Mouse (Mus musculus): ENCODE measurements at regions not wholly inside any gene's neighbourhood (a gene's known extent, or its start where the extent isn't known, plus 50 kb on each side); places are given as distances from the start of the nearest gene placed in this dataset.

DNA sequence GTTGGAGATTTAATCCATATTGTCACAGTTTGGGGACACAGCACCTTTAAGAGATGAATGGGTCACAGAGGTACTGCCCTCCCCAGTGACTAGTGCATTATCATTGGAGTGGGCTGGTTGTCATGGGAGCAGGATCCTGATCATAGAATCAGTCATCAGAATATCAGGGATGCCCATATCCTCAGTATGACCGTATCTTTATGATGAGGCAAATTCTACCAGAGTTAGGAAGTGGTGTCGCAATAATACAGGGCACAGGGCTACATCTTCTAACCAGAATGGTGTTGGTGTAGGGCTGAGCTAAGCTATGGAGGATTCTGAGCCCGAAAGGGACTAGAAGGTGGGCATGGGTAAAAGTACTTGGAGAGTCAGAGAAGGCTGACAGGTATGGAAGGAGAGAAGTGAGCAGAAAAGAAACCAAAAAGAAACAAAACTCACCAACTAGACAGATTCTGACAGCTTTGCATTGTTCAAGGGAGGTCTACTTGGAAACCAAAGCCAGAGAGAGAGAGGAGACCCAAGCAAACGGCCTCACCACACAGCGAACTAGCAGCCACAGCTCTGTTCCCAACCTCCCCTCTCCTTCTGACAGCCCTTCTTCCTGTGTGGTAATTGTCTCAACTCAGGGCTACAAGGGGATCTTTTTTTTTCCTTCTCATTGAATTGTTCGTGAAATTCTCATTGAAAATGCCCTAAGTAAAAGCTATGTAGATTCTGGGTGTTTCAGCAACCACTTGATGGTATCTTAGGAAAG lies 129.2 kb downstream of the Lrrc30 start:
- no peak for DNase-seq (ENCODE audit: low spot score)

DNA sequence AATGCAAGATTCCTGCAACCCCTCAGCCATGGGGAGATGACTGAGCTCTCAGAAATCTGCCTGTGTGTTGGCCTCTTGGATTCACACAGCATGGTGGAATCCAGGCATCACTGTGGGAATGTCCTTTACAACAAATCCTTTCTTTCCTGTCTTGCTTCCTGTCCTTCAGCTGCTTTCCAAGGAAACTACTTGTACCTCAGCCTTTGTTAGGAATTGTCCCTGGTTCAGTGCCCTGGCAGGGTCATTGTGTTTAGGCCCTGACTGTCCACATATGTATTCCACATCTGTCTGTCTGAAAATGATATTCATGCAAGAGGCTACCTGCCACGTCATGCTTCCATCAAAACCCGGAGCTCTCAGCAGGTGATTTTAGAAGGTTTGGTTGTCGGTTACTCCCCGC lies 129.9 kb downstream of the Lrrc30 start:
- DNase-seq (ENCODE audit: low spot score): no peak

DNA sequence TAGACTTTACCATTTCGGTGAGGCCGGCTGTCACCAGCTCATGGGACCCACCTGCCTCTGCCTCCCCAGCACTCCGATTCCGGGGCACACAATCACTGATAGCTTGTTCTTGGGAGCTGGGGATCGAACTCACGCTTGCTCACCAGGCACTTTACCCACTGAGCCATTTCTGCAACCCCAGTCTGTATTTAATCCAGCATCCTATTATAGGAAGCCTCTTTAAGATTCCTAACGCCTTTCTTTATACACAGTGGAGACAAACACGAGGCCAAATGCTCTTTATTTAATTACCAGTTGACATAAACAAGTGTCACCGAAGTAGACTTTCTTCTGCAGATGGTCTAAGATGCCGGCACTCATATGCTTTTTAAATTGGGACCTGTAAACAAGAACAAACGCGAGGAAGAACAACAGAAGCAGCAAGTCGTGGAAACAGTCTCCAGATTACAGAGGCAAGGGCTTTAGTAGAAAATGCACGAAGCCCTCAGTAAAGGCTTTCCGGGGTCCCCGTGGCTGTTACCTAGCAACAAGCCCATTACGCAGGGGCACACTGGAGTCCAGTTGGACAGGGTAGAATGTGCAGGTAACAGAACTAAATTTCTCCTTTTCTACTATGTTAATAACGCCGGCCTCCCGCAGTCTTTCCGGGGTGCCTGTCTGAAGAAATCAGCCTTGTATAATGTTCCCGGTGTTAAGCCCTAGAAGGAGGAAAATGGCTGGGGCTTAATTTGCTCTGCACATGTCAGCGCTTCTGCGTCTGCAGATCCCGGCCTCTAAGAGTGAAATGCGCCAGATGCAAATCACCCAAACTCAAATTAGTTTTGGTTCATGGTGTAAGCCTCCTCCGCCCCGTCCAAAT lies 132.5 kb downstream of the Lrrc30 start:
- DNase-seq (ENCODE audit: low spot score): no peak

DNA sequence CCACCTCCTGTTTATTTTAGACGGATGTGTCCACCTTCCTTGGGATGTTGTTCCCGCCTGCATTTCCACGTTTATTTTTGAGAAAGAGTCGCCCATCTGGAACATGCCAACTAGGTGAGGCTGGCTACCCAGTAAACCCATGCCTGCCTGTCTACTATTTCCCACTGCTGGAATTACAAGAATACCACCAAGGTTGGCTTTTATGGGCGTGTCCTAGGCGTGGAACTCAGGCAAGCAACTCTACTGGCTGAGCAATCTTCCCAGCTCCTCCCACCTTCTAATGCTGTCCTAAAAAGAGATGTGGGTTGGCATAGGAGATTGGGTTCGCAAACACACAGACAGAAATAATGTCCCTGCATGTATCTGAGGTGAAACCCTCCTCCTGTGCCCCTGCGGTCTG lies 135.1 kb downstream of the Lrrc30 start:
- DNase-seq (ENCODE audit: low spot score): no peak

DNA sequence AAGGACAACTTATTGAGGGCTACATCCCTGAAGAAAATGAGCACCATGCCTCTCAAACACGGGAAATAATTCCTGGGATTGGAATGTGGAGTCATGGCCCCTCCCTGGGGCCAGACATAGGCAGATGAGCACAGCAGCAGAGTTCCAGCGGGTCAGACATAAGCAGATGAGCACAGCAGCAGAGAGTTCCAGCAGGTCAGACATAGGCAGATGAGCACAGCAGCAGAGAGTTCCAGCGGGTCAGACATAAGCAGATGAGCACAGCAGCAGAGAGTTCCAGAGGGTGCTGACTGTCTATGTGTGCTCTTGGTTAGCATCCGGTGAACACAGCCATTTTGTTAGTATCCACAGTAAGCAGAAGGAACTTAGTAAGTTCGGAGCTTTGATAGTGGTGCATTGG lies 126.2 kb upstream of the Ptprm start:
- DNase-seq (ENCODE audit: low spot score): no peak

DNA sequence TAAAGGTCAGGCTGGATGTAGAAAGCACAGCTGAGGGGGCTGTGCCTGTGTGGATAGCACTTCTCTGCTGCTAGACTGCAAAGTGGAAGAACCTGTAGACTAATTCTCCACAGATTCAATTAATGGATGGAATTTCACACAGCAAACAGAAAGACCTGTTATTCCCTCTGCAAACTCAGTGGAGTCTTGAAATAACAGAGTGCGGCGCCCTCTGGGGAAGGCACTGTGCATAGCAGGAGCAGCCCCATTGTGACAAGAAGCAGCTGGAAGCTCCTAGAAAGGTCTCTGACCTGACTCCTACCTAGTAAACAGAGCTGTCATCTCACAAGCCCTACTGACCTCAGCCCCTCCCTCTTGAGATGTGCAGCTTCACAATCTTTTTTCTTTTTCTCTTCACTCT lies 118.9 kb upstream of the Ptprm start:
- peak; percentile 38 for DNase-seq (ENCODE audit: low spot score)

DNA sequence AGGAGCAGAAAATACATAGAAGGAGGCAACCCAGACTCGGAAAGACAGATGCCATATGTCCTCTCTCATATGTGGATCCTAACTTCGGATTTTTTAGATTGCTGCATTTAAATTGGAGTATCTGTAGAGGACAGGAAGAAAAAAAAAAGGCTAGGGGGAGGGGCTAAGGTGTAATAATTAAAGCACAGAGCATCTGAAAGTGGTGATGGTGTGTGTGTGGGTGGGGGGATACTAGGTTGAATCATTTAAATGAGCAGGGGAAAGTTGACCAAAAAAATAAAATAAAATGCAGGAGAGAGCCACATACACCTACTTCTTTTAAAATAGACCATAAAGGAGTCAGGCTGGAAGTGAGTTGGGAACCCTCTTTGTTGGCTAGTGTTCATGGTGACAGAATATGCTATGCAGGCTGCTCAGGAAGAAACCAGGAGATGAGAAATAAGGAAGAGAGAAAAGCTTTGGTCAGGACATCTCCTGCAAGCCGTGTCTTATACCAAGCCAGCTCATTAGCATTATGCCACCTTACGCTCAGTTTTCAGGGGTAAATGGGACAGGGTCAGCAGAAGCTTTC lies 104.7 kb upstream of the Ptprm start:
- no peak for DNase-seq (ENCODE audit: low spot score)

DNA sequence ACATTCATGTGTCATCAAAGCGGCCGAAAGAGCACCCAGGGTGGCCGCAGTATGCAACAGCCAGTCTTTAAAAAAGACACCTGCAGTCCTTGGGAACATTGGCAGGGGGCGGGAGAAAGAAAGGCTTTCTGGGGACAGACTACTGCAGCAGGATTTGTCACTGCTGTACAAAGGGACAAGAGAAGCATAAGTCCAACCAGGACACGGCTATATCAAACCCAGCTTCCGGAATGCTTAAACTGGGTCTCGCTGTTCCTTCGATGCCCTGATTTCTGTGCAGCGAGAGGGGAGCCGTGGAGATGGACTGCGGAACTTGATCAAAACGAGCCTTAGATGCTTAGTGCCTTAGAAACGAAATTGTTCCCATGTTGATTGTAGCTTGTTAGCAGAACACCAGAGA lies 97.7 kb upstream of the Ptprm start:
- no peak for DNase-seq (ENCODE audit: low spot score)

DNA sequence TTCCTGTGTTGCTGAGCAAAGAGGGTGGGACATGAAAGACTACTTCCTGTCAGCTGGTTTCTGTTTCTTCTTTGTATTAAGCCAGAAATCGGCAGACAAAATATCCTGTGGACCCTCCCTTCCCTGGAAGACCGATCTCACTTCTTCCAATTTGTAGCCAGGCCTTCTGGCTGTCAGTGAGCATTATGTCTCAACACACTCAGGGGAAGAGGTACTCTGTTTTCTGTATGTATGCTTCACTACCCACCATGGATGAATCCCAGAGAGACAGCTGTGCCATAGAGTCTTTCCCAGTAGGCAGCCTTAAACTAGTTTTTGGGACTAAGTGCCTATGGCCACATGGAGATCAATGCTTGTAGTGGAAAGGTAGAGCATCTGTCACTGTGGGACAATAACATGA lies 96.8 kb upstream of the Ptprm start:
- no peak for DNase-seq (ENCODE audit: low spot score)

DNA sequence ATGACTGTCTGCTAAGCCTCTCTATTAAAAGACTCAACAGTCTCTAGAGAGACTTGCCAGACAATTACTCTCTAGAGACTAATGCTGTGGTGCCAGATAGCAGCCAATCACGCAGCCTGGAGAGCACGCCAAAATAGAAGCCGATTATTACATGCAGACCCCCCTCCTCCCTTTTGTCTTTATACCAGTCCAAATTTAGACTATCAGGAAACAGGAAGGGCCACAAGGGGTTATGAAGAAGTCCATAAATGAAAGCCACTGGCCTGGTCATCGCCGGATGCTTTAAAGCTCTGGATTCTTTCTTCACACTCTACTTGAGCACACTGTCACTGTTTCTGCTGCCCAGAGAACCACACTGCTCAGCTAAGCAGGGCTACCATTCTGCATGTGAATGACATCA lies 95.8 kb upstream of the Ptprm start:
- no peak for DNase-seq (ENCODE audit: low spot score)

DNA sequence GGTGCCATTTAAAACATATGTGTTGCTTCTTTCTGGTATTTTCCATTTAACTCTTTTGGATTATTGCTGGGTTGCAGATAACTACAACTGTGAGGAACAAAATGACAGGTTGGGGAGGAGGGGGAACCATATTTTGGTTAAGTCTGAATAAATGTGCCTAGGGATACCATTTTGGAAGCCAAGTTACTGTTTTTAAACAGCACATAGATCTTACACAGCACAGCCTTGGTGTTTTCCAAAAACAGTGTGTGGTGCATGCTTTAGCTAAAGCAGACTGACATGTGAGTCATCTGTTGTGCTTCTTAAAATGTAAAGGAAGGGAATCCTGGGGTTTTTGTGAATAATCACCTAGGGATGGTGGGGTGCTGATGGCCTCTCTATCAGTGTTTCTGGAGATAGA lies 91.7 kb upstream of the Ptprm start:
- no peak for DNase-seq (ENCODE audit: low spot score)

DNA sequence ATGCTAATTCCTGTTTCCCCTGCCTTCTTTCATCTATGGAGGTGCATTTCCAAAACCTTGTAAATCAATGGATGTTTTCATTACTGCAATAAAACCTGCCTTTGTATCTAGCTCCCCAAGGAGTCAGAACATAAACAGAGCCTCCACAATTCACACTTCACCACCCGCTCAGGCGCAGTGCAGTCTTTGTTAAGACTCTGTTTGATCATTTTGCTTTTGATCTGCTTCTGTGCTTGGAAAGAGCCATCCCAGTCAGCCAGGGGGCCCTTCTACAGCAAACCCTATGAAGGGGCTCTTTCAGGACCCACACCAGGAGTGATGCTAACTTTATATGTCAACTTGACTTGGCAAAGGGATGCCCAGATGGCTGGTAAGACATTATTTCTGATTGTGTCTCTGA lies 86.7 kb upstream of the Ptprm start:
- DNase-seq (ENCODE audit: low spot score): no peak

DNA sequence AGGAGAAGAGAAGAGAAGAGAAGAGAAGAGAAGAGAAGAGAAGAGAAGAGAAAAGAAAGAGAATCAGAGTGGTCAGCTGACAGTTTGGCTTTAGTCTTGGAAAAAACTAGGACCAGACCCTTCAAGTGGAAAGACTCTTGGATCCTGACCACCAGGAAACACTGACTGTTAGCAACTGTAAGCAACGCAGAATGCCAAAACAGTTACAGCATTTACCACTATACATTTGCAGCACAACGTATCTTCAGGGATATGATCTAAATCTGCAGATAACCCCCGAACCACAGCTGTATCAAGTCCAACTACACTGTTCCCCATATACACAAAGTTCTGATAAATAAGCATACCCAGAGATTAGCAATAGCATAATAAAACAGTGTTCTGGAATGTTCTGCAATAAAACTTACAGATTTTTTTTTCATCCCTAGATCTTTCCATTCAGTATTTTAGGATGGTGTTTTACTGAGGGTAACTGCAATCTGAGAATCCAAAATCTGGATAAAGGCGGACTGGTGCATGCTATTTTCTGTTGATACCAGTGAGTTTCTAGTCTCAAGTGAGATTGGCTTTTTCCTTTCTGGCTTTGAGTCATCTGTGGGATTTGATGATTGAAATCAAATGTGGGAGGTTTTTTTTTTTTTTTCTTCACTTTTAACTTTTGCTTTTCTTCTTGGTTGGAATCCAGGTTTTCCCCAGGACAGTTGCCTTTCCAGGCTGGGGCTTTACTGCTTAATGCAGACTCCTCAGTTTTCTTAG lies 65.9 kb upstream of the Ptprm start:
- no peak for DNase-seq (ENCODE audit: low spot score)

DNA sequence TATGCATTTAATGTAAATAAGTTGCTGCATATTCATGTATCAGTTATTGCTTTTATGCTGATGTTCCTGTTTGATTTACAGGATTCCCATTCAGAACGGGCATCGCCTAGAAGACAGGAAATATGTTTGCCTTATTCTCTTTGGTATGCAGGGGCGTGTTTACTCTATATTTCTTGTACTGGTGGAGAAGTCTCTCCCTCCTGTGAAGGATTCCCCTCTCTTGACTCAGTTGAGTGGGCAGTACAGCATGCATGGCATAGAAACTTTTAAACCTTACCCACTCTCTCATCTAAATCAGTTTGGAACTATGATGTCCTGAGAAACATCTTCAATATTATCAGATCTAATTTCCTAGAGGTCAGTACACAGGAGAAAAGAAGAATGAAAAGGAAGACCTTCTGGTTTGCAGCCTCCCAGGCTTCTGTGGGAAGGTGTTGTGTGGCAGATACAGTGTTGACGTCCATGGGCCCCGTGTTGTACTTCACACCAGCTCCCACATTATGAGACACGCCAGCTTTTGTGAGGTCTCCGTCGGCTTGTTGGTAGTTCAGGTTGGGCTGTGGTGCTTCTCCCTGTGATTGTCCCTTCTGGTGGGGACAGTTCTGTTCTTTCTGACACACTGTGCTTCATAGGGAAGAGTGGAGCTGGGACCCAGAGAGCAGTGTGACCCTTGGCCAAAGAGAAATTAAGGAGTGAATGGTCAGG lies 58.4 kb upstream of the Ptprm start:
- no peak for DNase-seq (ENCODE audit: low spot score)

DNA sequence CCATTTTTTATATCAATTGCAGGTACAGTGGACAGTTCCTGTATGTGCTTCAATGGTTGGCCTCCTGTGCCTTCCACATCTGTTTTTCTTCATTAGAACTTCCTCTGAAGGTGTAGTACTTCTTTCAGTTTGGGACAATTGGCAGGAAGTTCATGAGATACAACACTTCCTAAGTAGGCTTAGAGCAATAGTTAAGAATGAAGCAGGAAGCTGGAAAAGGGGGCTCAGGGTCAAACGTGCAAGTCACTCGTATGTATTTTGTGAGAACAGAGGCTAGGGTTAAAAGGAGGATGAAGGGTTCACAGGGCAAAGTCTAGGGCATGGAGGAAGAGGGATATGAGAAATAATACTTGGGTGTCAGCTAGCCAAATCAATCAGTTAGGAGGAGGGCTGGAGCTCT lies 55.7 kb upstream of the Ptprm start:
- DNase-seq (ENCODE audit: low spot score): no peak

DNA sequence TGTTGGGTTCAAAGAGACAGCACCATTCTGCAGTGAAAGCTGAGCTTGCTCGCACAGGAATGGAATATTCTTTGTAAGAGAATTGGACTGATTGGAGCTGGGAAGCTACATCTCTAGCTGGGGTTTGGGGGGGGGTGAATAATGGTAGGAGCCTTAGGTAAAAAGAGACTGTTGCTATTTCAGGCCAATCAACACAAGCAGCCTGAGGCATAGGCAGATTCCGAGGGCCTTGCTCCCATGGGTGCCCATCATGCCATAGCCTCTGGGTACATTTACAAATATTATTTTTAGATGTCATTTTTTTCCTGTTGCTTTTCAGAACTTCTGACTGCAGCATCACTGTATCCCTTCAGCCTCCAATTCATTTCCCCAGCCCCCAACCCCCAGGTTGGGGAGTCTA lies 51.7 kb upstream of the Ptprm start:
- DNase-seq (ENCODE audit: low spot score): no peak

All from ovary, postnatal 10 days (tissue).